Mouse (Mus musculus): Measurements from ENCODE around the gene Cmss1. TPM values are rescaled to one million over a fixed set of nuclear protein-coding genes. Genes with fewer than 3 reads are reported as not detected.

The Cmss1 gene
- polyA plus RNA-seq, 1 experiment from 2014 or later, result 58.1 TPM

DNA sequence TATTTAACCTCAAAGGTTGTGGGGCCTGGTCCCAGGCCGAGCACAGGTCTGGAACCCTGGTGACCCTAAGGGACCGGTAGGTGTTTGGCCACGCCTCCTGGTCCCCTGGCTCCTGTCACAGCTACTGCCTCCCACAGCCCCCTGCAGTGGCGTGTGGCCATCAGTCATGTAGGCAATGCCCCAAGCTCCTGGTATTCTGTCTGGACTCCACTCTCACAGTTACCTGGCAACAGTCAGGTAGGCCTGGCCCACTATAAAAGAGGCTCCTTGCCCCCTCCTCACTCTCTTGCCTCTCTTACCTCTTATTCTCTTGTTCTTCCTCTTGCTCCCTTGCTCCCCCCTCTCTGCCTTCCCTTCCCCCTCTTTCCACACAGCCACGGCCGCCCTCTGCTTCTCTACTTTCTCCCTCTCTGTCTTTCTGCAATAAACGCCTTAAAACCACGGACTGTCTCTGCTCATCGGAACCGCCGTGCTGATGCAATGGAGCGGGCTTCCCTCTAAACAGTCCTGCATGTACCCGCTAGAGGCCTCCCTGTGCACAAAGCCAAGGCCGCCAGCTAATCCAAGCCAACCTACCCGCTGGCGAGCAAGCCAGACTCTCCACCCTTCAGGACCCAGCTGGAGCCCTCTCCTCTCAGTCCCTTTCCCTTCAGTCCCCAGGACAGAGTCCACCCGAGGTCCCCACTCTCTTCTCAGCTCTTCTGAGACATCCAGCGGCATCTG, 243.8 kb downstream of the Cmss1 start:
- Histone ChIP-seq H3K27ac (peak overlapping the region; percentile 23; the same call in 1 of the 2 replicates), H3K9ac (replicated peaks) (no peak overlapping the region), H3K27me3 (no peaks in the 10 kb centered on the region), H3K4me3 (replicated peaks) (no peak overlapping the region), H3K9me3 (no peaks in the 10 kb centered on the region), H3K4me1 (replicated peaks) (peaks cover 42% of the 10 kb centered on the region), H3K4me2 (peak overlapping the region; percentile 46), H3K36me3 (no peaks in the 10 kb centered on the region)
- peak; percentile 67; the same call in 1 of the 2 replicates for ATAC-seq (ENCODE audit: insufficient number of reproducible peaks, insufficient read depth, low FRiP score, low TSS enrichment, low read depth)
- WGBS, result 27% methylated on average over 18 of the region's 18 CpGs

- Histone ChIP-seq H3K36me3 (no peaks in the 10 kb centered on the region), H3K4me2 (no peak overlapping the region), H3K27me3 (no peaks in the 10 kb centered on the region), H3K9ac (replicated peaks) (no peak overlapping the region), H3K4me1 (replicated peaks) (peaks cover 25% of the 10 kb centered on the region), H3K4me3 (replicated peaks) (no peak overlapping the region), H3K27ac (no peak overlapping the region), H3K9me3 (no peaks in the 10 kb centered on the region)
- 94% methylated on average over 3 of the region's 3 CpGs for WGBS
- ATAC-seq (ENCODE audit: insufficient number of reproducible peaks, insufficient read depth, low FRiP score, low TSS enrichment, low read depth), result no peak
Measured at GRCm38 (mm10) chr16:57360785-57361184, 245.9 kb downstream of the Cmss1 start.

DNA sequence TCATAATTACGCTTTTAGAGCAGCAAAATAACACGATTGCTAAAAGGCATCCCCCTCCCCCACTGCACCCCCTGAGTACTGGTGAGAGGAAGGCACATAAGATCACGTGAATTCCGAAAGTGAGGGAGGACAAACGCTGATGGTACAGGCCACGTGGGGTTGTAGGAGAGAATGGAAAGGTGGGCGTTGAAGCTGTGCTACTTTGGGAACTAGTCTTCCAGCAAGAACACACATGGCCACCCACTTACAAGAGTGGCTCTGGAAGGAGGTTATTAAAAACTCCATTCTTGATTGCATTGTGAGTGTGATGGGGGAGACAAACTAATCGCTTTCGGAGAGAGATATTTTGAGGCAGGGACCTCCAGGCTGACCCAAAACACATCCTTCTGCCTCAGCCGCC, 247.4 kb downstream of the Cmss1 start:
- Histone ChIP-seq H3K4me1 (replicated peaks) (peaks cover 15% of the 10 kb centered on the region), H3K9me3 (no peaks in the 10 kb centered on the region), H3K9ac (replicated peaks) (no peak overlapping the region), H3K4me3 (replicated peaks) (no peak overlapping the region), H3K27me3 (no peaks in the 10 kb centered on the region), H3K27ac (no peak overlapping the region), H3K36me3 (no peaks in the 10 kb centered on the region), H3K4me2 (no peak overlapping the region)
- ATAC-seq (ENCODE audit: insufficient number of reproducible peaks, insufficient read depth, low FRiP score, low TSS enrichment, low read depth), result no peak
- 88% methylated on average over 10 of the region's 10 CpGs for WGBS

DNA sequence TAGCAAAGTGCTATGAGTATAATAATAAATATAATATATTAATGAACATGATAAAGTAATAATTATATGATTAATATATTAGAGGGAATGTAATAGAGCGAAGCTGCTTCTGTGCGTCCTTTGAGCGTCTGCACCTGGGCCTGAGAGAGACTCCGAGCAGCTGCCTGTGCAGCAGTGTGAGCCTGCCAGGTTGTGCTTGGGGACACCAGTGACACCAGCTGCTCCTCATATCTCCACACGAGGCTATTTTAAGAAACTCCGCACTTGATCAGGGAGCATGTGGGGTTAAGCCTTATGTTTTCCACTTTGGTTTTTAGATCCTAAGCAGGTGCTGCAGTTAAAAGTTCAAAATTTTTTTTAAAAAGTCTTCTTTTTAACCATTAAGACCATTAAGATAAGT, 249.7 kb downstream of the Cmss1 start:
- H3K4me1 ChIP-seq (replicated peaks), result peaks cover 21% of the 10 kb centered on the region
- H3K9me3 ChIP-seq, result no peaks in the 10 kb centered on the region
- H3K36me3 ChIP-seq, result no peaks in the 10 kb centered on the region
- 83% methylated on average over 6 of the region's 6 CpGs for WGBS
- H3K4me2 ChIP-seq, result no peak overlapping the region
- ATAC-seq (ENCODE audit: insufficient number of reproducible peaks, insufficient read depth, low FRiP score, low TSS enrichment, low read depth), result no peak
- no peak overlapping the region for H3K27ac ChIP-seq
- no peak overlapping the region for H3K4me3 ChIP-seq (replicated peaks)
- no peak overlapping the region for H3K9ac ChIP-seq (replicated peaks)
- no peaks in the 10 kb centered on the region for H3K27me3 ChIP-seq

DNA sequence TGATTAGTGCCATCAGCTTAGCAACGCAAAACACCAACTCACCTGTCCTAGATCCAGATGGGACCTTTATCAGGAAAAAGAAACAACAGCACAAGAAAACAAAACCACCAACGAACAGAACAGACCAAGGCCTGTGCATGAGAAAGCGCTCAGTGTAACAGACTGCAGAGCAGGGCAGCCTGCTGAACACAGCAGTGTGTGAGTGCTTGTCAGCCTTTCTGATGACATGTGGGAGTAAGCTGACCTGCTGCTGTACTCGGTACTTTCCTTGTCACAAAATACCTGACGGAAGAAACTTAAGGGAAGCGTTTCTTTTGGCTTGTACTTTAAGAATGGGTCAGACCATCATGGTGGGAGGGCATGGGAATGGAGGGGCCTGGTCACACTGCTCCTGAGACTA, 250.2 kb downstream of the Cmss1 start:
- 77% methylated on average over 6 of the region's 6 CpGs for WGBS
- no peaks in the 10 kb centered on the region for H3K36me3 ChIP-seq
- H3K27me3 ChIP-seq, result no peaks in the 10 kb centered on the region
- ATAC-seq (ENCODE audit: insufficient number of reproducible peaks, insufficient read depth, low FRiP score, low TSS enrichment, low read depth), result no peak
- no peak overlapping the region for H3K4me2 ChIP-seq
- no peak overlapping the region for H3K9ac ChIP-seq (replicated peaks)
- peaks cover 21% of the 10 kb centered on the region for H3K4me1 ChIP-seq (replicated peaks)
- H3K27ac ChIP-seq, result no peak overlapping the region
- no peaks in the 10 kb centered on the region for H3K9me3 ChIP-seq
- no peak overlapping the region for H3K4me3 ChIP-seq (replicated peaks)

DNA sequence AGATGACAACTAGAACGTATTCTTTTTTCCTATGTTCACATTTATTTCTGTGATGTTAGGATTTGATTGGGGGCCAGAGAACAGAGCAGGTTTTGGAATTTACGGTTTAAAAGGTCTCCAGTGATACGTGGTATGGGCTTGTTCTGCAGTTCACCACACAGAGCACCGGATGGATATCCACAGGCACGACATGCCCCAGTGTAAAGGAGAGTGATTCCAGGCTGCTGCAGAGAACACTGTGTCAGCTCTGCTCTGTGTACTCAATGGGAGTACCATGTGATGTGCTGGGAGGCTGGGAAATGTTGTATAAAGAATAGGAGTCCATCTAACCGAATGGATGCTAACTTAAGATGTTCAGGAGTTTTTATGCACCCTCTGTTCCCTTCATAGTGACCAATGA, 252.7 kb downstream of the Cmss1 start:
- no peak for ATAC-seq (ENCODE audit: insufficient number of reproducible peaks, insufficient read depth, low FRiP score, low TSS enrichment, low read depth)
- H3K27ac ChIP-seq, result no peak overlapping the region
- no peaks in the 10 kb centered on the region for H3K9me3 ChIP-seq
- H3K4me1 ChIP-seq (replicated peaks), result peaks cover 28% of the 10 kb centered on the region
- 66% methylated on average over 6 of the region's 6 CpGs for WGBS
- no peaks in the 10 kb centered on the region for H3K36me3 ChIP-seq
- H3K4me3 ChIP-seq (replicated peaks), result no peak overlapping the region
- H3K4me2 ChIP-seq, result no peak overlapping the region
- no peak overlapping the region for H3K9ac ChIP-seq (replicated peaks)
- no peaks in the 10 kb centered on the region for H3K27me3 ChIP-seq

DNA sequence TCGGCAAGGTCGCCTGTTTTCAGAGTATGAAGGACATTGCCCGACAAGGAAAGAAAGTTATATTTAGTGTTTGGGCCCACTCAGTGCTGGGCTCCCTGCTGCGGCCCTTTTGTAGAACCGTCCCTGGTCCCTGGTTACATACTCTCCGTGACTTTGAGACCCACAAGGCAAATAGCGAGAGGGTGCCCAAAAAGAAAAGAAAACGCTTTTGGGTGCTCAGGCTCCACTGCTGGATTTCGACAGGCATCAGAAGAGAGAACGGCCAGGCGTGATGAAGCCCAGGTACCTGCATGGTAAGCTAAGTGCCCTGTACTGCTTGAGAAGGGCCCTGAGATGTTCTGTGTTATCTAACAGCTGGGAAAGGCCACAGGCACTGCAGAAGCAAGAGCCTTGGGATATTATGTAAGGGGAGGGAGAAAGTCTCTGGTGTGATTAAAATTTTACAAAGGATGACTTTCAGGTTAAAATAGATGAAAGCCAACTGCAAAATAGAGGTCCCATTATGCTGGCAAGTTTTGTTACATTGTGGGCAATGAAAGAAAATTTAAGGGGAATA, 253.4 kb downstream of the Cmss1 start:
- no peak for ATAC-seq (ENCODE audit: insufficient number of reproducible peaks, insufficient read depth, low FRiP score, low TSS enrichment, low read depth)
- Histone ChIP-seq H3K27me3 (no peaks in the 10 kb centered on the region), H3K4me1 (replicated peaks) (peaks cover 28% of the 10 kb centered on the region), H3K9ac (replicated peaks) (no peak overlapping the region), H3K36me3 (no peaks in the 10 kb centered on the region), H3K27ac (no peak overlapping the region), H3K4me3 (replicated peaks) (no peak overlapping the region), H3K9me3 (no peaks in the 10 kb centered on the region), H3K4me2 (no peak overlapping the region)
- 81% methylated on average over 11 of the region's 11 CpGs for WGBS

DNA sequence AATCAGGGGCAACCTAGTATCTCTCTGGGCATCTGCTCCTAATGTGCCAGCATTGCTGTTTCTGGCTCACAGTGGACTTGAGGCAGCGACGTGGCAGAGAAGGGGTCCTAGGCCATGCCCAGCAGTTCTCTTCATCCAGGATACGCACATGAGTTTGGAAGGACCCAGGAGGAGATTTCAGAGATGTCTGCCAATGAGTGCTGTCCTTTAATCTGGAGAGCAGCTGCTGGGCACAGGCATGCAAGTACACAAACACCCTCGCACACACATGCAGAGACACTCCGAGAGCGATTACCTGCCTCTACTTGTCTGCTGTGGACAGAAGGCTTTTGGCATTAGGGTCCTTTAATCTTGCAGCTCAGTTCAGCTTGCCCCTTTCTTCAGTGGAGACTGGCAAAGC, 253.9 kb downstream of the Cmss1 start, which contains the start of gene Filip1l:
Gene Filip1l, plus strand, starts transcription at position 343 of the 400 bp plus-strand sequence.
- ATAC-seq (ENCODE audit: insufficient number of reproducible peaks, insufficient read depth, low FRiP score, low TSS enrichment, low read depth), result no peak
- peaks cover 28% of the 10 kb centered on the region for H3K4me1 ChIP-seq (replicated peaks)
- no peak within 1 kb of the TSS for H3K4me2 ChIP-seq
- no peak within 1 kb of the TSS for H3K4me3 ChIP-seq (replicated peaks)
- 75% methylated on average over 6 of the region's 6 CpGs for WGBS
- no peaks in the 10 kb centered on the region for H3K27me3 ChIP-seq
- H3K27ac ChIP-seq, result peak within 1 kb of the TSS; percentile 41; the same call in 1 of the 2 replicates
- no peaks in the 10 kb centered on the region for H3K36me3 ChIP-seq
- H3K9ac ChIP-seq (replicated peaks), result no peak within 1 kb of the TSS
- H3K9me3 ChIP-seq, result no peaks in the 10 kb centered on the region

DNA sequence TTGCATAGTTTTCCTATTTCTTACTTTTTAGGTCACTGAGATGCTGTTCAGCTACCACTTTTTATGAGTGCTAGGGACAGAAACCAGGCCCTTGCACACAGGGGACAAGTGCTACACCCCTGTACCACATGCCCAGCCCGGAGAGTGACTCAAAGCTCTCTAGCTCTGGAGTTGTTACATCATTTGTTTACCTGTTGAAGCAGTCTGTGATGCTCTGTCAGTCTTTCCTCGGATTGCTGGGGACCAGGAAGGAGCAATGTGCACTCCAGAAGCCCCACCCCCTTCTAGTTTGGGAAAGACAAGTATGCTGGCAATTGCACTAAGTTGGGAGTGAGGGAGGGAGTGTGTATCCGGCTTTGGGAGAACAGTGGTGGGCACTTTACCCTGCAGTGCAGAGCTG, 257.0 kb downstream of the Cmss1 start:
- Histone ChIP-seq H3K4me2 (no peak overlapping the region), H3K27ac (peak overlapping the region; percentile 45; the same call in 1 of the 2 replicates), H3K4me3 (replicated peaks) (no peak overlapping the region), H3K9ac (replicated peaks) (no peak overlapping the region), H3K4me1 (replicated peaks) (peaks cover 28% of the 10 kb centered on the region), H3K36me3 (no peaks in the 10 kb centered on the region), H3K9me3 (no peaks in the 10 kb centered on the region), H3K27me3 (no peaks in the 10 kb centered on the region)
- 31% methylated on average over 3 of the region's 3 CpGs for WGBS
- ATAC-seq (ENCODE audit: insufficient number of reproducible peaks, insufficient read depth, low FRiP score, low TSS enrichment, low read depth), result no peak; the same call in 1 of the 2 replicates

DNA sequence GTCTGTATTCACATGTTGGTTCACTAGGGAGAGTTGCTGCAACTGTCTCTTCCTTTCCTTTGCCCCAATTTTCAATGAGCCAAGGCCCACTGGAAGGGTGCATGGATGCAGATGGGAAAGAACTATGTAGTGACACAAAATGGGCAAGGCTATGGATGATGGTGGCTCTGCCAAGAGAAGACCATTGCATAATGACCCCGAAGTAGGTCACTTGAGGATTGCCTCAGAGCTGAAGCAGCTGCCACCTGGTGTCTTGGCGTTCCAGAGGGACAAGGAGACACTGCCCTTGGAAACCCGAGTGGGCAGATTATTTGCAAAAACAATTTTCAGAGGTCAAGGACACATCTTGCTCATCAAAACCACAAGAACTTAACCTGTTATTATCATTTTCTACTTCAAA, 257.6 kb downstream of the Cmss1 start:
- no peak overlapping the region for H3K4me2 ChIP-seq
- no peaks in the 10 kb centered on the region for H3K27me3 ChIP-seq
- no peak overlapping the region for H3K9ac ChIP-seq (replicated peaks)
- no peak for ATAC-seq (ENCODE audit: insufficient number of reproducible peaks, insufficient read depth, low FRiP score, low TSS enrichment, low read depth)
- no peak overlapping the region for H3K4me3 ChIP-seq (replicated peaks)
- no peaks in the 10 kb centered on the region for H3K36me3 ChIP-seq
- WGBS, result 88% methylated on average over 3 of the region's 3 CpGs
- no peaks in the 10 kb centered on the region for H3K9me3 ChIP-seq
- H3K4me1 ChIP-seq (replicated peaks), result peaks cover 26% of the 10 kb centered on the region
- no peak overlapping the region for H3K27ac ChIP-seq

DNA sequence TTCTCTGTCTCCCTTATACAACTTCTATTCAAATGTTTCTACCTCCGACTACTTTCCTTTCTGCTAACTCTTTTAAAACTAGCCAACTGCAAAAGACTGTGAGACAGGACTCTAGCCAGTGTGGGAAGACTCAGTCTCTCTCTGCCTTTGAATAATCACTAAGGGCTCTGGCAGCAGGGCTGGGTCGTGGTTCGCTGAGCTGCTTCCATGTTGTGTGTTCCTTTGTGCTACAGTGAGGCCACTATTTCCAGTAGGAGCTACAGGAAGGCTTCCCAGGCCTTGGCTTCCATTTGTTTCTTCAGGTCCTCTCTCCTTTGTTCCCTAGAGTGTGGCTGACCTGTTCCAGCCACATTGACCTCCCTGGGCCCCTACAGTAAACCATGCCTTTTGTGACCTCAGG, 260.4 kb downstream of the Cmss1 start:
- H3K4me1 ChIP-seq (replicated peaks), result peaks cover 6% of the 10 kb centered on the region; the same call in 1 of the 2 replicates
- H3K27ac ChIP-seq, result no peak overlapping the region
- no peak for ATAC-seq (ENCODE audit: insufficient number of reproducible peaks, insufficient read depth, low FRiP score, low TSS enrichment, low read depth)
- 90% methylated on average over 3 of the region's 3 CpGs for WGBS
- no peaks in the 10 kb centered on the region for H3K27me3 ChIP-seq
- no peaks in the 10 kb centered on the region for H3K36me3 ChIP-seq
- H3K4me3 ChIP-seq (replicated peaks), result no peak overlapping the region
- H3K9me3 ChIP-seq, result no peaks in the 10 kb centered on the region
- H3K4me2 ChIP-seq, result no peak overlapping the region
- H3K9ac ChIP-seq (replicated peaks), result no peak overlapping the region

- peaks cover 51% of the 10 kb centered on the region for H3K4me1 ChIP-seq (replicated peaks)
- no peak overlapping the region for H3K9ac ChIP-seq (replicated peaks)
- H3K27ac ChIP-seq, result peak overlapping the region; percentile 43
- H3K4me2 ChIP-seq, result no peak overlapping the region
- H3K9me3 ChIP-seq, result no peaks in the 10 kb centered on the region
- H3K36me3 ChIP-seq, result no peaks in the 10 kb centered on the region
- ATAC-seq (ENCODE audit: insufficient number of reproducible peaks, insufficient read depth, low FRiP score, low TSS enrichment, low read depth), result no peak
- H3K4me3 ChIP-seq (replicated peaks), result no peak overlapping the region
- 58% methylated on average over 5 of the region's 5 CpGs for WGBS
- no peaks in the 10 kb centered on the region for H3K27me3 ChIP-seq
Measured at GRCm38 (mm10) chr16:57340613-57340898, 266.1 kb downstream of the Cmss1 start.
